Mouse (Mus musculus) liver, postnatal 0 days (tissue): ENCODE results near the gene Gjb1. TPM values are rescaled to one million over a fixed set of nuclear protein-coding genes. Genes with fewer than 3 reads are reported as not detected.

Experiments used
- ATAC-seq: fragments of 200-750 bp; cut with Nextera tagmentation; 2 replicates; pipeline ENCODE4 v1.8.0; 2017; ENCODE audit warnings: mild to moderate bottlenecking, moderate library complexity
- DNase-seq: peaks from one replicate; pipeline ENCODE4 v3.0.0-alpha.2; 2016
- H3K27ac ChIP-seq: fragments of 300-500 bp; sonication (generic); 2 replicates; pipeline ENCODE4 v1.5.1; 2014; ENCODE audit warnings: antibody characterized with exemption, moderate library complexity, mild to moderate bottlenecking, low read depth
- H3K27me3 ChIP-seq: fragments of 300-500 bp; sonication (generic); 2 replicates; pipeline ENCODE4 v1.6.1; 2014; ENCODE audit warnings: low read length, control low read depth, mixed read lengths; ENCODE audit not compliant: insufficient read depth
- H3K36me3 ChIP-seq: fragments of 300-500 bp; sonication (generic); replicated peaks from 2 replicates; pipeline ENCODE4 v1.6.1; 2014; ENCODE audit warnings: mild to moderate bottlenecking, control low read depth, low read length, moderate library complexity, mixed read lengths; ENCODE audit not compliant: insufficient read depth
- H3K4me1 ChIP-seq: fragments of 300-500 bp; sonication (generic); 2 replicates; pipeline ENCODE4 v1.6.1; 2014; ENCODE audit warnings: antibody characterized with exemption, mild to moderate bottlenecking, control low read depth; ENCODE audit not compliant: insufficient read depth
- H3K4me2 ChIP-seq: fragments of 300-500 bp; sonication (generic); 2 replicates; pipeline ENCODE4 v1.6.1; 2014; ENCODE audit warnings: low read depth, mild to moderate bottlenecking, low read length, moderate library complexity, mixed read lengths
- H3K4me3 ChIP-seq: fragments of 300-500 bp; sonication (generic); 2 replicates; pipeline ENCODE4 v1.5.1; 2014; ENCODE audit warnings: low read depth, low read length
- H3K9ac ChIP-seq: fragments of 300-500 bp; sonication (generic); replicated peaks from 2 replicates; pipeline ENCODE4 v1.6.1; 2014; ENCODE audit warnings: mild to moderate bottlenecking, moderate library complexity
- H3K9me3 ChIP-seq: fragments of 300-500 bp; sonication (generic); 2 replicates; pipeline ENCODE4 v1.6.1; 2016; ENCODE audit warnings: mild to moderate bottlenecking, control low read depth, low read length, mixed read lengths
- CTCF ChIP-seq: sonication (generic); IDR thresholded peaks from 2 replicates; pipeline ENCODE4 v1.5.1; 2016; ENCODE audit warnings: antibody characterized with exemption, low read depth
- EP300 ChIP-seq: IDR thresholded peaks from 2 replicates; pipeline ENCODE4 v1.6.1; 2016; ENCODE audit warnings: antibody characterized with exemption, low read depth, mild to moderate bottlenecking
- WGBS: fragments of 180-500 bp; shearing (Covaris S2); extraction: QIAGEN DNeasy Blood & Tissue Kit; methylation state at CpG from one replicate; pipeline ENCODE4 v1.1.7; 2014; ENCODE audit not compliant: insufficient replicate concordance; 5-methylcytosine and 5-hydroxymethylcytosine counted together
- polyA plus RNA-seq: library from polyadenylated mRNA; unstranded; fragments of >200 nt; fragmentation: Nextera tagmentation; extraction: Ambion mirVana; gene quantifications from 2 replicates; pipeline ENCODE4 v1.2.1, GENCODE M21; 2015

The Gjb1 gene
- polyA plus RNA-seq, 1 experiment from 2014 or later: 420 TPM

GRCm38 (mm10) chrX:101377076-101377475 lies 898 bp downstream of the Gjb1 start:
- Histone ChIP-seq H3K9me3 (no peaks in the 10 kb centered on the region), H3K4me1 (peaks cover 3% of the 10 kb centered on the region; the same call in 1 of the 2 replicates), H3K9ac (peak overlapping the region; percentile 46; the same call in 1 of the 2 replicates), H3K27me3 (no peaks in the 10 kb centered on the region), H3K4me2 (no peak overlapping the region), H3K27ac (peak overlapping the region; percentile 80), H3K4me3 (peak overlapping the region; percentile 39), H3K36me3 (no peaks in the 10 kb centered on the region)
- peak; percentile 87 for ATAC-seq
- no peak for TF ChIP-seq CTCF
- no peak for TF ChIP-seq EP300
- peak; percentile 60 for DNase-seq
- 45% methylated on average over 4 of the region's 4 CpGs for WGBS

DNA sequence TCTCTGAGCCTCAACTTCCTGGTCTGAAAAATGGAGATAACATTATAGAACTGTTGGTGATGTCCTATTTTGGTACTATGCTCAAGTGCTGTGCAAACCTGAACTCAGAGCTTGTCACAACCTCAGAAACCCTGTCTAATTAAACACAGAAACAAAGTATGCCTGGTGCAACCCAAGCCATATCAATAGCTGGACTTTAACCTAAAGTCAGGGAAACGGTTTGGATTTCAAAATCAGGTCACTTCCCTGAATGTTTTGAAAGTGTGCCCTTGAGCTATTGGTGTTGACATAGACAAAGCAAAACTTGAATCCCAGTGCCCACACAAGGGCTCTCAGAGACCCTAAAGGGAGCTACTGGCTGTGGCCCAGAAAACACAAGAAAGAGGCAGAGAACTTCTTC lies 3.6 kb downstream of the Gjb1 start:
- Histone ChIP-seq H3K9me3 (no peaks in the 10 kb centered on the region), H3K9ac (peak overlapping the region; percentile 11; the same call in 1 of the 2 replicates), H3K27me3 (peaks cover 11% of the 10 kb centered on the region; the same call in 1 of the 2 replicates), H3K36me3 (no peaks in the 10 kb centered on the region), H3K27ac (peak overlapping the region; percentile 83), H3K4me1 (no peaks in the 10 kb centered on the region), H3K4me2 (peak overlapping the region; percentile 36; the same call in 1 of the 2 replicates), H3K4me3 (no peak overlapping the region)
- TF ChIP-seq EP300: peak; percentile 54; the same call in 1 of the 2 replicates
- no peak for TF ChIP-seq CTCF
- ATAC-seq: peak; percentile 42; the same call in 1 of the 2 replicates
- no peak for DNase-seq
- WGBS: 47% methylated on average over 1 of the region's 1 CpGs

DNA sequence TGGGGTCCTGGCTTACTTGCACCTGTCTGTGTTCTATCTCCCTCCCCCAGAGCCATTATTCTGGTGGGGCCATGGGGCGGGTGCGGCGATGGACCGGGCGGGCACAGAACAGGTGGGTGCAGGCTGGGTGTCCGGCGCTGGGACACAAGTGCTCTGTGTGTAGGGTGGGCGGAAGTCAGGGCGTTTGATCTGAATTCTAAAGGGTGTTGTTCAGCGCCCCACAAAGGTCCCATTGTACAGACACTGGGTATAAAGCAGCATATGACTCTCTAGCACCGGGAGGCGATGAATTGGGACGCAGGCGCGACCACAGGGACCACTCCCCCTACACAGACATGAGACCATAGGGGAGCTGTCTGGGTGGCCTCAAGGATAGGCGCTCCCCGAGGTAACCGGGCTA lies 7.3 kb downstream of the Gjb1 start:
- no peak overlapping the region for H3K9ac ChIP-seq
- WGBS: 39% methylated on average over 18 of the region's 18 CpGs
- H3K27me3 ChIP-seq: peaks cover 18% of the 10 kb centered on the region; the same call in 1 of the 2 replicates
- H3K4me3 ChIP-seq: no peak overlapping the region
- H3K27ac ChIP-seq: no peak overlapping the region
- no peaks in the 10 kb centered on the region for H3K4me1 ChIP-seq
- no peaks in the 10 kb centered on the region for H3K36me3 ChIP-seq
- ATAC-seq (no peak), DNase-seq (no peak)
- TF ChIP-seq EP300 (no peak), CTCF (no peak)
- no peak overlapping the region for H3K4me2 ChIP-seq
- H3K9me3 ChIP-seq: no peaks in the 10 kb centered on the region

GRCm38 (mm10) chrX:101384439-101385137 lies 8.4 kb downstream of the Gjb1 start:
- H3K4me3 ChIP-seq: no peak overlapping the region

GRCm38 (mm10) chrX:101386222-101386621 lies 10.0 kb downstream of the Gjb1 start:
- no peaks in the 10 kb centered on the region for H3K4me1 ChIP-seq
- DNase-seq: no peak
- peak; percentile 76 for ATAC-seq
- peak overlapping the region; percentile 16; the same call in 1 of the 2 replicates for H3K27ac ChIP-seq
- H3K27me3 ChIP-seq: peaks cover 18% of the 10 kb centered on the region; the same call in 1 of the 2 replicates
- H3K36me3 ChIP-seq: no peaks in the 10 kb centered on the region
- no peak overlapping the region for H3K4me3 ChIP-seq
- H3K9ac ChIP-seq: no peak overlapping the region
- H3K4me2 ChIP-seq: no peak overlapping the region
- TF ChIP-seq CTCF (no peak), EP300 (no peak)
- 63% methylated on average over 3 of the region's 4 CpGs for WGBS
- no peaks in the 10 kb centered on the region for H3K9me3 ChIP-seq

More at GRCm38 (mm10) chrX:101384439-101385137, 8.4 kb downstream of the Gjb1 start:
- no peak for ATAC-seq
- DNase-seq: no peak
- no peak overlapping the region for H3K9ac ChIP-seq
- WGBS: 31% methylated on average over 32 of the region's 32 CpGs
- no peak overlapping the region for H3K27ac ChIP-seq
- H3K4me1 ChIP-seq: no peaks in the 10 kb centered on the region
- no peak overlapping the region for H3K4me2 ChIP-seq
- H3K9me3 ChIP-seq: no peaks in the 10 kb centered on the region
- H3K27me3 ChIP-seq: peaks cover 18% of the 10 kb centered on the region; the same call in 1 of the 2 replicates
- H3K36me3 ChIP-seq: no peaks in the 10 kb centered on the region
- no peak for TF ChIP-seq CTCF
- TF ChIP-seq EP300: no peak

GRCm38 (mm10) chrX:101388866-101389537 lies 12.8 kb downstream of the Gjb1 start:
- Histone ChIP-seq H3K4me1 (no peaks in the 10 kb centered on the region), H3K36me3 (no peaks in the 10 kb centered on the region), H3K9me3 (no peaks in the 10 kb centered on the region), H3K27me3 (peaks cover 14% of the 10 kb centered on the region; the same call in 1 of the 2 replicates), H3K4me3 (no peak overlapping the region), H3K9ac (no peak overlapping the region), H3K27ac (no peak overlapping the region), H3K4me2 (no peak overlapping the region)
- no peak for TF ChIP-seq EP300
- no peak for TF ChIP-seq CTCF
- DNase-seq (no peak), ATAC-seq (no peak)
- WGBS: 70% methylated on average over 5 of the region's 5 CpGs
